Mouse (Mus musculus) layer of hippocampus, adult 11-12 months (tissue): ENCODE measurements at regions not wholly inside any gene's neighbourhood (a gene's known extent, or its start where the extent isn't known, plus 50 kb on each side); places are given as distances from the start of the nearest gene placed in this dataset.

ENCODE experiments used
- DNase-seq: peaks from one replicate; pipeline ENCODE4 v3.0.0; 2022; ENCODE audit warnings: low spot score

GRCm38 (mm10) chr12:38928786-38929351 is 149.7 kb downstream of the Etv1 start:
- peak; percentile 35 for DNase-seq

GRCm38 (mm10) chr12:38929644-38930043 is 150.5 kb downstream of the Etv1 start:
- DNase-seq: no peak

GRCm38 (mm10) chr12:38931769-38932168 is 152.6 kb downstream of the Etv1 start:
- no peak for DNase-seq

- no peak for DNase-seq
Observed at GRCm38 (mm10) chr12:38959605-38960004, 180.4 kb downstream of the Etv1 start.

GRCm38 (mm10) chr12:38962302-38962701 is 183.1 kb downstream of the Etv1 start:
- DNase-seq: no peak

- DNase-seq: no peak
Observed at GRCm38 (mm10) chr12:38970347-38970746, 191.2 kb downstream of the Etv1 start.

- DNase-seq: no peak
Observed at GRCm38 (mm10) chr12:38972205-38972604, 193.0 kb downstream of the Etv1 start.

GRCm38 (mm10) chr12:38975508-38975907 is 196.3 kb downstream of the Etv1 start:
- DNase-seq: no peak

- DNase-seq: no peak
Observed at GRCm38 (mm10) chr12:38982423-38982822, 203.2 kb downstream of the Etv1 start.

GRCm38 (mm10) chr12:38985909-38986308 is 206.7 kb downstream of the Etv1 start:
- DNase-seq: no peak

GRCm38 (mm10) chr12:38986346-38986745 is 207.2 kb downstream of the Etv1 start:
- DNase-seq: no peak

GRCm38 (mm10) chr12:38987277-38987676 is 208.1 kb downstream of the Etv1 start:
- DNase-seq: no peak

GRCm38 (mm10) chr12:38987819-38988218 is 208.6 kb downstream of the Etv1 start:
- DNase-seq: no peak

GRCm38 (mm10) chr12:39027179-39027578 is 248.0 kb downstream of the Etv1 start:
- no peak for DNase-seq

- DNase-seq: no peak
Observed at GRCm38 (mm10) chr12:39027948-39028347, 248.8 kb downstream of the Etv1 start.

- DNase-seq: no peak
Observed at GRCm38 (mm10) chr12:39033982-39034381, 254.8 kb downstream of the Etv1 start.

- DNase-seq: no peak
Observed at GRCm38 (mm10) chr12:39036466-39037037, 257.4 kb downstream of the Etv1 start.

GRCm38 (mm10) chr12:39038077-39038476 is 258.9 kb downstream of the Etv1 start:
- DNase-seq: peak; percentile 18

- DNase-seq: no peak
Observed at GRCm38 (mm10) chr12:39038656-39039055, 259.5 kb downstream of the Etv1 start.

GRCm38 (mm10) chr12:39047126-39047525 is 267.9 kb downstream of the Etv1 start:
- DNase-seq: no peak

- peak; percentile 28 for DNase-seq
Observed at GRCm38 (mm10) chr12:39048441-39048840, 269.3 kb downstream of the Etv1 start.

GRCm38 (mm10) chr12:39048958-39049357 is 269.8 kb downstream of the Etv1 start:
- DNase-seq: peak; percentile 18

GRCm38 (mm10) chr12:39070331-39071045 is 291.3 kb downstream of the Etv1 start:
- DNase-seq: no peak
